Mouse (Mus musculus) testis, adult 2 months (tissue): ENCODE measurements around the gene Flvcr1. TPM values are rescaled to one million over a fixed set of nuclear protein-coding genes. Genes with fewer than 3 reads are reported as not detected.

ENCODE experiments used
- H3K27ac ChIP-seq: fragments of 200-500 bp; 2 replicates; pipeline ENCODE4 v1.5.1; 2012; ENCODE audit warnings: low read depth, low read length; ENCODE audit not compliant: control insufficient read depth, insufficient read depth
- H3K27me3 ChIP-seq: fragments of 200-500 bp; 2 replicates; pipeline ENCODE4 v1.6.1; 2012; ENCODE audit warnings: mild to moderate bottlenecking, low read length, moderate library complexity; ENCODE audit not compliant: control insufficient read depth, insufficient read depth
- H3K36me3 ChIP-seq: fragments of 200-500 bp; 2 replicates; pipeline ENCODE4 v1.6.1; 2012; ENCODE audit warnings: mild to moderate bottlenecking, low read length; ENCODE audit not compliant: control insufficient read depth, insufficient read depth
- H3K4me1 ChIP-seq: fragments of 200-500 bp; 2 replicates; pipeline ENCODE4 v1.6.1; 2012; ENCODE audit warnings: low read length; ENCODE audit not compliant: control insufficient read depth, insufficient read depth
- H3K4me3 ChIP-seq: fragments of 200-500 bp; 2 replicates; pipeline ENCODE4 v1.5.1; 2012; ENCODE audit warnings: low read depth, mild to moderate bottlenecking, low read length, moderate library complexity, mixed read lengths; ENCODE audit not compliant: control insufficient read depth
- CTCF ChIP-seq: fragments of 200-500 bp; IDR thresholded peaks from 2 replicates; pipeline ENCODE4 v1.5.1; 2012; ENCODE audit warnings: low read depth, mild to moderate bottlenecking, inconsistent platforms, low read length, moderate library complexity; ENCODE audit not compliant: control insufficient read depth, insufficient read depth, insufficient replicate concordance
- POLR2A ChIP-seq: fragments of 200-500 bp; IDR thresholded peaks from 2 replicates; pipeline ENCODE4 v1.6.1; 2012; ENCODE audit warnings: low read depth, mild to moderate bottlenecking, inconsistent platforms, low read length, moderate library complexity; ENCODE audit not compliant: control insufficient read depth
- polyA plus RNA-seq: library from polyadenylated mRNA; depleted of rRNA; stranded (reverse); fragments of >200 nt; gene quantifications from 2 replicates; pipeline ENCODE4 v1.2.3, GENCODE M21; 2012

Flvcr1 gene
- polyA plus RNA-seq, 1 experiment = 4.1 TPM

DNA sequence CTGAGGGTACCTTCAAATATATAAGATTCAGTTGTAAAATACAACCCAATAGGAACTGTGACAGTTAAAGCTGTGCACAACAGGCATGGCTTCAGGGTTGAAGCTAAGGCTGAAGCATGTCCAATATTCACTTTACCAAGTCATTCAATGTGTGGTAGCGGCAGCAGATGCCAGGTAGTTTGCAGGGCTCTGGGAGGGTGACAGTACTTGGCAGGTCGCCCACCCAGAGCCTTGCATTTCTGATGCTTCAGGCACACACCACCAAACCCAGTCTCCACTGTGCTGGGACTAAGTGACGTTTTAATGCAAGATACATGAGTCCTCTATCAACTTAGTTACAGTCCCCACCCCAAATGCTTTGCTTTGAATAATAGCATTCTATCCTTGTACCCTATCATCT lies 25.3 kb downstream of the Flvcr1 start:
- Histone ChIP-seq H3K36me3 (no peaks in the 10 kb centered on the region), H3K27ac (no peak overlapping the region), H3K4me3 (no peak overlapping the region), H3K27me3 (no peaks in the 10 kb centered on the region), H3K4me1 (no peaks in the 10 kb centered on the region)
- TF ChIP-seq CTCF = no peak
- TF ChIP-seq POLR2A = no peak

- H3K36me3 ChIP-seq = no peaks in the 10 kb centered on the region
- TF ChIP-seq CTCF (no peak), POLR2A (no peak)
- peaks cover 7% of the 10 kb centered on the region for H3K4me1 ChIP-seq
Observed at GRCm38 (mm10) chr1:190998027-190998426, 27.9 kb downstream of the Flvcr1 start.

GRCm38 (mm10) chr1:190996346-190996877 lies 29.5 kb downstream of the Flvcr1 start:
- H3K36me3 ChIP-seq = no peaks in the 10 kb centered on the region
- peaks cover 17% of the 10 kb centered on the region for H3K4me1 ChIP-seq
- no peak overlapping the region for H3K27ac ChIP-seq
- H3K27me3 ChIP-seq = no peaks in the 10 kb centered on the region
- no peak overlapping the region for H3K4me3 ChIP-seq
- no peak for TF ChIP-seq CTCF
- TF ChIP-seq POLR2A = no peak

More at GRCm38 (mm10) chr1:190998027-190998426, 27.9 kb downstream of the Flvcr1 start:
- Histone ChIP-seq H3K27ac (no peak overlapping the region), H3K27me3 (no peaks in the 10 kb centered on the region), H3K4me3 (no peak overlapping the region)

DNA sequence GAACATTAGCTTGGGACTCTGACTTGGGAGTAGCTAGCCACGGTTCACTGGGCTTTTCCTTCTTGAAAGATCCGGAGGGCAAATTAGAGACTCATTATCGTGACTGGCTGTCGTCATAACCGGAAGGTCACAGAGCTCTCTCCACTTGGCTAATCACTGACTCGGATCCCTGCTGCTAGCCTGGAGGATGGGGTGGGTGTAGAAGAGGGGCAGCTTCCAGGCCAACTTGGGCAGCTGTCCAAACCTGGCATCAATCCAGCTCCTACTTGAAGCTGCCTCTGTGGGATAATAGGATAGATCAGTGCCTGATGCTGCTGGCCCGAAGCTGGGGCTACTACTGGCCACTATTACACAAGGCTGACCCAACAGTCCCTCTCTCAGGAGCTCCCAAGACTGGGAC lies 30.4 kb downstream of the Flvcr1 start:
- Histone ChIP-seq H3K27me3 (no peaks in the 10 kb centered on the region), H3K27ac (no peak overlapping the region), H3K4me1 (peaks cover 17% of the 10 kb centered on the region), H3K4me3 (no peak overlapping the region), H3K36me3 (no peaks in the 10 kb centered on the region)
- TF ChIP-seq CTCF = no peak
- no peak for TF ChIP-seq POLR2A

- H3K36me3 ChIP-seq = no peaks in the 10 kb centered on the region
Observed at GRCm38 (mm10) chr1:190989437-190990082, 36.4 kb downstream of the Flvcr1 start.

DNA sequence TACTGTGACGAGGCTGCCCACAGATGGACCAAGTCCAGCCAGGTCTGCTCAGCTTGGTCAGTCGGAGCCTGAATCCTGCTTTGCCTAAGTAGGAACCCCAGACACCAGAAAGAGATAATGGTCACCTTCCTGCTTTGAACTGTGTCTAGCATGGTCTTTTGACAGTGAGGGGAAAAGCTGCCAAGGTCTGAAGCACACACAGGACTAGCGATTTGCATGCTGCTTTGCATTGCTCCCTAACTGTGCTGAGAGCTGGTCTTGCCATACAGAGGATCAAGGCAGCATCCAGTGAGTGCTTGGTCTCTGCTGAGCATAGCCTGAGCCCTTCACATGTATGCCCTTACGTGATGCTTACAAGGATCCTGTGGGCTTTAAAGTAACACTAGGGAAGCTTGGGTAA lies 44.5 kb downstream of the Flvcr1 start:
- TF ChIP-seq CTCF (no peak), POLR2A (no peak)
- H3K27me3 ChIP-seq = no peaks in the 10 kb centered on the region; the same call in 1 of the 2 replicates
- H3K36me3 ChIP-seq = no peaks in the 10 kb centered on the region
- peak overlapping the region; percentile 81 for H3K4me3 ChIP-seq
- H3K4me1 ChIP-seq = peaks cover 7% of the 10 kb centered on the region
- H3K27ac ChIP-seq = no peak overlapping the region

More at GRCm38 (mm10) chr1:190989437-190990082, 36.4 kb downstream of the Flvcr1 start:
- peaks cover 17% of the 10 kb centered on the region for H3K4me1 ChIP-seq
- TF ChIP-seq POLR2A (no peak), CTCF (no peak)
- no peak overlapping the region for H3K27ac ChIP-seq
- H3K4me3 ChIP-seq = no peak overlapping the region
- no peaks in the 10 kb centered on the region for H3K27me3 ChIP-seq

GRCm38 (mm10) chr1:190980470-190980869 lies 45.5 kb downstream of the Flvcr1 start:
- Histone ChIP-seq H3K36me3 (no peaks in the 10 kb centered on the region), H3K27ac (no peak overlapping the region), H3K27me3 (no peaks in the 10 kb centered on the region; the same call in 1 of the 2 replicates), H3K4me3 (peak overlapping the region; percentile 81), H3K4me1 (peaks cover 7% of the 10 kb centered on the region)
- TF ChIP-seq POLR2A (no peak), CTCF (no peak)
